Mouse (Mus musculus): ENCODE measurements at regions not wholly inside any gene's neighbourhood (a gene's known extent, or its start where the extent isn't known, plus 50 kb on each side); places are given as distances from the start of the nearest gene placed in this dataset.
"Not testable (repeated sequence)": the region's sequence is repeated elsewhere in the genome, so short reads cannot be mapped to it uniquely, and the experiment has no call there.

- H3K4me3 ChIP-seq; intact Hi-C loops (cut with DNase I); DNase-seq (ENCODE audit: extremely low spot score in 1 of 2, low spot score in 2 of 2); H3K27ac ChIP-seq: not testable (repeated sequence)
These were observed 102.8 kb downstream of the Gc start for GRCm38 (mm10) chr5:89354936-89355335.

DNA sequence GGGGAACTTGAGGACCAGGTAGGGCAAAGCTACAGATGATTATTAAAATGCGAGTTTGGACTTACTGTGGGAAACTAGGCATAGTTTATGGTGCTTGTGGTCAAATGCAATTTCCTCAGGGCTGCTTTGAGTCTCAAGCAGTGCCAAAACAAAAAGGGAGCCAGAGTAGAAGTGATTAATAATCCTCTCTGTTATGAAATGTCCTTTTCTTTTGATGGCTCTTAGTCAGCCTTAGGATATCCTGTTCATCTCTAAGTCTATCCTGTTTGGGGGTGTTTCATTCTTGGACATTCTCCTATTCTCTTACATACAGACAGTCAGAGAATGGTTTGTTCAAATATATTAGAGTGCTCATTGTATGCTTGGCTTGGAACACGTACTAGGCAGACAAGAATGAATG lies 109.9 kb downstream of the Gc start:
- Histone ChIP-seq H3K4me3 (no peak overlapping the region), H3K27ac (no peak overlapping the region)
- intact Hi-C loops (cut with DNase I) = no loop called here
- DNase-seq (ENCODE audit: extremely low spot score in 1 of 2, low spot score in 2 of 2) = no peak
- TF ChIP-seq CTCF (IDR thresholded peaks at IDR 0.05) = no peak

GRCm38 (mm10) chr5:89340532-89340931 lies 117.2 kb downstream of the Gc start:
- intact Hi-C loops (cut with DNase I) = no loop called here
- Histone ChIP-seq H3K4me3 (no peak overlapping the region), H3K27ac (no peak overlapping the region)
- no peak for DNase-seq (ENCODE audit: extremely low spot score in 1 of 2, low spot score in 2 of 2)
- TF ChIP-seq CTCF (IDR thresholded peaks at IDR 0.05) = no peak

- no peak for DNase-seq (ENCODE audit: extremely low spot score in 1 of 2, low spot score in 2 of 2)
- Histone ChIP-seq H3K4me3 (no peak overlapping the region), H3K27ac (no peak overlapping the region)
- intact Hi-C loops (cut with DNase I) = loop anchor here (2.0 kb wide), 1 partner anchor 19 kb away; no protein-coding TSS in a partner anchor
- no peak for TF ChIP-seq CTCF (IDR thresholded peaks at IDR 0.05)
These were observed 119.6 kb downstream of the Gc start for GRCm38 (mm10) chr5:89337966-89338657.
